Mouse (Mus musculus) retina, postnatal 7 days (tissue): ENCODE measurements around the gene Olfr715b.
"Not testable (repeated sequence)": the region's sequence is repeated elsewhere in the genome, so short reads cannot be mapped to it uniquely, and the experiment has no call there.

Source experiments
- DNase-seq: peaks from one replicate; pipeline ENCODE4 v3.0.0-alpha.2; 2012; ENCODE audit warnings: low read depth, low spot score

Olfr715b gene

GRCm38 (mm10) chr7:107110269-107110668 is at the start of gene Olfr715b:
Olfr715b (minus strand) TSS chr7:107110369.
- not testable (repeated sequence) for DNase-seq

DNA sequence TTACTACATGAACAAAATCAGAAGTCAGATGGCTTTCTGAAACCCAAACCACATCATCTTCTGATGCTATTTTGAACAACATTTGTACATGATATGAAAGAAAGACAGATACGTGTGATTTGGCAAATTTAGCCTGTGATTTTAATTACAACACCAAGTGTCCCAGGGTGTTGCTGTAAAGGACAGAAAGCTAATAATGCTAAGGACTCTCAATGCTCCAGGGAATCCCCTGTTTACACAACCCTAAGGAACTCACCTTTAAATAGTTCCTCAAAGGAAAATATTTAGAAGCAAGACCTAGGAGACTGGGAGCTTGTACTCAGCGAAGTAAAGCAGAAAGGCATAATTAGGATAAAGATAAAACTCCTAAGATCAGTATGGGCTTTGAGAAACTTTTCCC is 27.9 kb upstream of the Olfr715b start, which contains the start of gene Olfr716:
Olfr716 (plus strand) TSS at position 301 of the 400 bp plus-strand sequence.
- DNase-seq = not testable (repeated sequence)

DNA sequence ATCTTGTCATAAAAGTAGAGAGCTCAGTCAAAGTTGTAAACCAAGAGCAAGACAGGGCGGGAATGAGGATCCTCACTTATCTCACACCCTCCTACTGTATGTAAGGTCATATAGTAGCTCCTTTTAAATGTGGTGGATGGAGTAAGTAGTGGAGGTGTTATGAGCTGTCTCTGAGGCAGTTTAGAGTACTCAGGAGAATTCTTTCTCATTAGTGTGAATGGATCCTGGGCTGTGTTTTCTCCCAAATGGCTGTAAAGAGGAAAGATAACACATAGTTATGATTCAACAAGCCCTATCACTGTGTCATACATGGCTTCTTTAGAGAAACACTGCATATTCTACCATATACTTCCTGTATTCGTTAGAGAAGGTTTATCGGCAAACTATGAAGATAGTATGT is 20.8 kb upstream of the Olfr715b start, which contains the start of gene Olfr715:
Olfr715 (minus strand) TSS at position 101 of the 400 bp plus-strand sequence.
- DNase-seq = not testable (repeated sequence)

GRCm38 (mm10) chr7:107092920-107093319 is 17.2 kb downstream of the Olfr715b start, which contains the start of gene Olfr17:
Olfr17 (plus strand) TSS chr7:107093220.
- DNase-seq = no peak

GRCm38 (mm10) chr7:107070681-107071080 is 39.5 kb downstream of the Olfr715b start, which contains the start of gene Olfr714:
Olfr714 (plus strand) TSS chr7:107070981.
- DNase-seq = no peak
